Mouse (Mus musculus): ENCODE measurements around the gene Sirt7. TPM values are rescaled to one million over a fixed set of nuclear protein-coding genes. Genes with fewer than 3 reads are reported as not detected.

Sirt7 gene
- 8.9 TPM for polyA plus RNA-seq (2014; fragmentation: Illumina TruSeq; extraction: RNeasy Lipid Tissue Mini Kit (QIAGEN cat#74804); ENCODE audit: low read depth, low replicate concordance)

GRCm38 (mm10) chr11:120625152-120625775 is at the start of gene Sirt7:
TSS of gene Sirt7 (minus strand) at chr11:120625240.

GRCm38 (mm10) chr11:120672687-120673593 is 47.9 kb upstream of the Sirt7 start, which contains the start of gene Aspscr1:
TSS of gene Aspscr1 (plus strand) at chr11:120672973.

GRCm38 (mm10) chr11:120661076-120661460 is 36.0 kb upstream of the Sirt7 start, which contains the start of gene Notum:
TSS of gene Notum (minus strand) at chr11:120661175.

GRCm38 (mm10) chr11:120648001-120648476 is 23.0 kb upstream of the Sirt7 start, which contains the start of gene Myadml2:
TSS of gene Myadml2 (minus strand) at chr11:120648158.

GRCm38 (mm10) chr11:120643601-120643987 is 18.6 kb upstream of the Sirt7 start, which contains the start of gene Pycr1:
TSS of gene Pycr1 (minus strand) at chr11:120643769.

GRCm38 (mm10) chr11:120633520-120634343 is 8.7 kb upstream of the Sirt7 start, which contains the start of gene Mafg:
TSS of gene Mafg (minus strand) at chr11:120633600.

GRCm38 (mm10) chr11:120617519-120618112 is 7.4 kb downstream of the Sirt7 start, which contains the start of gene Pcyt2:
TSS of gene Pcyt2 (minus strand) at chr11:120617936.

GRCm38 (mm10) chr11:120608241-120609034 is 16.6 kb downstream of the Sirt7 start, which contains the start of gene Npb:
TSS of gene Npb (plus strand) at chr11:120608477.

GRCm38 (mm10) chr11:120598283-120598989 is 26.6 kb downstream of the Sirt7 start, which contains the start of the genes Alyref and Anapc11:
TSS of gene Alyref (minus strand) at chr11:120598365.
TSS of gene Anapc11 (plus strand) at chr11:120598421.

GRCm38 (mm10) chr11:120581490-120582267 is 43.4 kb downstream of the Sirt7 start, which contains the start of gene Arhgdia:
TSS of gene Arhgdia (minus strand) at chr11:120581624.

GRCm38 (mm10) chr11:120572752-120573584 is 52.1 kb downstream of the Sirt7 start, which contains the start of gene P4hb:
TSS of gene P4hb (minus strand) at chr11:120573253.

Other genes starting within 250 kb of the Sirt7 start
- not detected for gene Faap100, start 246.5 kb downstream of the Sirt7 start, polyA plus RNA-seq (2014; fragmentation: Illumina TruSeq; extraction: RNeasy Lipid Tissue Mini Kit (QIAGEN cat#74804); ENCODE audit: low read depth, low replicate concordance)
- gene Nploc4, start 187.5 kb downstream of the Sirt7 start, polyA plus RNA-seq (2014; fragmentation: Illumina TruSeq; extraction: RNeasy Lipid Tissue Mini Kit (QIAGEN cat#74804); ENCODE audit: low read depth, low replicate concordance) = 20.5 TPM
- not detected for gene Tspan10, start 182.6 kb downstream of the Sirt7 start, polyA plus RNA-seq (2014; fragmentation: Illumina TruSeq; extraction: RNeasy Lipid Tissue Mini Kit (QIAGEN cat#74804); ENCODE audit: low read depth, low replicate concordance)
- gene Pde6g, start 171.7 kb downstream of the Sirt7 start, polyA plus RNA-seq (2014; fragmentation: Illumina TruSeq; extraction: RNeasy Lipid Tissue Mini Kit (QIAGEN cat#74804); ENCODE audit: low read depth, low replicate concordance) = not detected
- 0.56 TPM for gene Oxld1, start 167.2 kb downstream of the Sirt7 start, polyA plus RNA-seq (2014; fragmentation: Illumina TruSeq; extraction: RNeasy Lipid Tissue Mini Kit (QIAGEN cat#74804); ENCODE audit: low read depth, low replicate concordance)
- 5.4 TPM for gene Ccdc137, start 167.1 kb downstream of the Sirt7 start, polyA plus RNA-seq (2014; fragmentation: Illumina TruSeq; extraction: RNeasy Lipid Tissue Mini Kit (QIAGEN cat#74804); ENCODE audit: low read depth, low replicate concordance)
- 6.2 TPM for gene Arl16, start 157.6 kb downstream of the Sirt7 start, polyA plus RNA-seq (2014; fragmentation: Illumina TruSeq; extraction: RNeasy Lipid Tissue Mini Kit (QIAGEN cat#74804); ENCODE audit: low read depth, low replicate concordance)
- gene Mrpl12, start 140.6 kb downstream of the Sirt7 start, polyA plus RNA-seq (2014; fragmentation: Illumina TruSeq; extraction: RNeasy Lipid Tissue Mini Kit (QIAGEN cat#74804); ENCODE audit: low read depth, low replicate concordance) = 8.1 TPM
- gene Slc25a10, start 133.4 kb downstream of the Sirt7 start, polyA plus RNA-seq (2014; fragmentation: Illumina TruSeq; extraction: RNeasy Lipid Tissue Mini Kit (QIAGEN cat#74804); ENCODE audit: low read depth, low replicate concordance) = 5.5 TPM
- 16.2 TPM for gene Gcgr, start 94.5 kb downstream of the Sirt7 start, polyA plus RNA-seq (2014; fragmentation: Illumina TruSeq; extraction: RNeasy Lipid Tissue Mini Kit (QIAGEN cat#74804); ENCODE audit: low read depth, low replicate concordance)
- gene Mcrip1, start 75.5 kb downstream of the Sirt7 start, polyA plus RNA-seq (2014; fragmentation: Illumina TruSeq; extraction: RNeasy Lipid Tissue Mini Kit (QIAGEN cat#74804); ENCODE audit: low read depth, low replicate concordance) = 1.0 TPM
- gene Ppp1r27, start 74.1 kb downstream of the Sirt7 start, polyA plus RNA-seq (2014; fragmentation: Illumina TruSeq; extraction: RNeasy Lipid Tissue Mini Kit (QIAGEN cat#74804); ENCODE audit: low read depth, low replicate concordance) = not detected
- gene P4hb, start 52.0 kb downstream of the Sirt7 start, polyA plus RNA-seq (2014; fragmentation: Illumina TruSeq; extraction: RNeasy Lipid Tissue Mini Kit (QIAGEN cat#74804); ENCODE audit: low read depth, low replicate concordance) = 507 TPM
- 9.6 TPM for gene Arhgdia, start 43.6 kb downstream of the Sirt7 start, polyA plus RNA-seq (2014; fragmentation: Illumina TruSeq; extraction: RNeasy Lipid Tissue Mini Kit (QIAGEN cat#74804); ENCODE audit: low read depth, low replicate concordance)
- gene Alyref, start 26.9 kb downstream of the Sirt7 start, polyA plus RNA-seq (2014; fragmentation: Illumina TruSeq; extraction: RNeasy Lipid Tissue Mini Kit (QIAGEN cat#74804); ENCODE audit: low read depth, low replicate concordance) = 8.3 TPM
- gene Anapc11, start 26.8 kb downstream of the Sirt7 start, polyA plus RNA-seq (2014; fragmentation: Illumina TruSeq; extraction: RNeasy Lipid Tissue Mini Kit (QIAGEN cat#74804); ENCODE audit: low read depth, low replicate concordance) = 5.2 TPM
- gene Npb, start 16.8 kb downstream of the Sirt7 start, polyA plus RNA-seq (2014; fragmentation: Illumina TruSeq; extraction: RNeasy Lipid Tissue Mini Kit (QIAGEN cat#74804); ENCODE audit: low read depth, low replicate concordance) = not detected
- 110 TPM for gene Pcyt2, start 7.3 kb downstream of the Sirt7 start, polyA plus RNA-seq (2014; fragmentation: Illumina TruSeq; extraction: RNeasy Lipid Tissue Mini Kit (QIAGEN cat#74804); ENCODE audit: low read depth, low replicate concordance)
- 13.1 TPM for gene Mafg, start 8.4 kb upstream of the Sirt7 start, polyA plus RNA-seq (2014; fragmentation: Illumina TruSeq; extraction: RNeasy Lipid Tissue Mini Kit (QIAGEN cat#74804); ENCODE audit: low read depth, low replicate concordance)
- gene Pycr1, start 18.5 kb upstream of the Sirt7 start, polyA plus RNA-seq (2014; fragmentation: Illumina TruSeq; extraction: RNeasy Lipid Tissue Mini Kit (QIAGEN cat#74804); ENCODE audit: low read depth, low replicate concordance) = not detected
- not detected for gene Myadml2, start 22.9 kb upstream of the Sirt7 start, polyA plus RNA-seq (2014; fragmentation: Illumina TruSeq; extraction: RNeasy Lipid Tissue Mini Kit (QIAGEN cat#74804); ENCODE audit: low read depth, low replicate concordance)
- 1.4 TPM for gene Notum, start 35.9 kb upstream of the Sirt7 start, polyA plus RNA-seq (2014; fragmentation: Illumina TruSeq; extraction: RNeasy Lipid Tissue Mini Kit (QIAGEN cat#74804); ENCODE audit: low read depth, low replicate concordance)
- gene Aspscr1, start 47.7 kb upstream of the Sirt7 start, polyA plus RNA-seq (2014; fragmentation: Illumina TruSeq; extraction: RNeasy Lipid Tissue Mini Kit (QIAGEN cat#74804); ENCODE audit: low read depth, low replicate concordance) = 5.6 TPM
- gene Cenpx, start 88.5 kb upstream of the Sirt7 start, polyA plus RNA-seq (2014; fragmentation: Illumina TruSeq; extraction: RNeasy Lipid Tissue Mini Kit (QIAGEN cat#74804); ENCODE audit: low read depth, low replicate concordance) = 4.1 TPM
- 0.16 TPM for gene Lrrc45, start 88.7 kb upstream of the Sirt7 start, polyA plus RNA-seq (2014; fragmentation: Illumina TruSeq; extraction: RNeasy Lipid Tissue Mini Kit (QIAGEN cat#74804); ENCODE audit: low read depth, low replicate concordance)
- not detected for gene Rac3, start 96.2 kb upstream of the Sirt7 start, polyA plus RNA-seq (2014; fragmentation: Illumina TruSeq; extraction: RNeasy Lipid Tissue Mini Kit (QIAGEN cat#74804); ENCODE audit: low read depth, low replicate concordance)
- gene Dcxr, start 102.0 kb upstream of the Sirt7 start, polyA plus RNA-seq (2014; fragmentation: Illumina TruSeq; extraction: RNeasy Lipid Tissue Mini Kit (QIAGEN cat#74804); ENCODE audit: low read depth, low replicate concordance) = 13.1 TPM
- not detected for gene Cbr2, start 106.9 kb upstream of the Sirt7 start, polyA plus RNA-seq (2014; fragmentation: Illumina TruSeq; extraction: RNeasy Lipid Tissue Mini Kit (QIAGEN cat#74804); ENCODE audit: low read depth, low replicate concordance)
- not detected for gene Hmga1b, start 137.6 kb upstream of the Sirt7 start, polyA plus RNA-seq (2014; fragmentation: Illumina TruSeq; extraction: RNeasy Lipid Tissue Mini Kit (QIAGEN cat#74804); ENCODE audit: low read depth, low replicate concordance)
- gene Rfng, start 159.0 kb upstream of the Sirt7 start, polyA plus RNA-seq (2014; fragmentation: Illumina TruSeq; extraction: RNeasy Lipid Tissue Mini Kit (QIAGEN cat#74804); ENCODE audit: low read depth, low replicate concordance) = 0.87 TPM
- 8.5 TPM for gene Gps1, start 159.0 kb upstream of the Sirt7 start, polyA plus RNA-seq (2014; fragmentation: Illumina TruSeq; extraction: RNeasy Lipid Tissue Mini Kit (QIAGEN cat#74804); ENCODE audit: low read depth, low replicate concordance)
- gene Dus1l, start 171.2 kb upstream of the Sirt7 start, polyA plus RNA-seq (2014; fragmentation: Illumina TruSeq; extraction: RNeasy Lipid Tissue Mini Kit (QIAGEN cat#74804); ENCODE audit: low read depth, low replicate concordance) = 16.2 TPM
- 6.6 TPM for gene Fasn, start 199.3 kb upstream of the Sirt7 start, polyA plus RNA-seq (2014; fragmentation: Illumina TruSeq; extraction: RNeasy Lipid Tissue Mini Kit (QIAGEN cat#74804); ENCODE audit: low read depth, low replicate concordance)

All from liver, adult 10 weeks (tissue).